26 mouse cellular contexts compared by ENCODE assay signal in the genomic region with DNA sequence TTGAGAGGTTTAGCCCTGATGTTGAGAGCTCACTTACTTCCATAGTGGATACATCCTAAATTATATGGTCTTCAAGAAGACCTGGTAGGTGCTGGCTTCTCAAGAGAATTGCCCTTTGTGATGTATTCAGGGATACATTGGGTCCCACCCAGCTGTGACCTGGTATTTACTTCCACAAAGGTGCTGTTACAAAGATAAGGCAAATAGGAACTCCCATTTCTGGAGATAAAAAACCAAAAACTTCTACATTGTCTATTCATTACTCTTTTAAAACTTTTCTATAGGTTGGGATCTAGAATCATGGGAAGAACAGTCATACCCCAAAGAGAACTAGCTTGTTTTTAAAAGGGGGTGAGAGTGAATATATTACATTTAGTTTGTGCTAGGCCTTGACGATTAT. TPM values are rescaled to one million over a fixed set of nuclear protein-coding genes. Genes with fewer than 3 reads are reported as not detected.
"Had no signal": no experiment of that assay in that cellular context is flagged by ENCODE, and none has a peak within 500 bp of the region (broad histone marks: within the 10 kb centered on the region; RNA-seq: fewer than 3 reads in every experiment).

No protein-coding gene starts in this region.

- H3K4me2 ChIP-seq: liver, embryonic 15.5 days; lung, embryonic 15.5 days; midbrain, embryonic 12.5 days; neural tube, embryonic 13.5 days; neural tube, embryonic 15.5 days; stomach, embryonic 15.5 days had no signal

- H3K27ac ChIP-seq: liver, embryonic 15.5 days; lung, embryonic 15.5 days; midbrain, embryonic 10.5 days; midbrain, embryonic 12.5 days; neural tube, embryonic 13.5 days; neural tube, embryonic 15.5 days; stomach, embryonic 15.5 days; stomach, postnatal 0 days had no signal

- H3K9ac ChIP-seq: liver, embryonic 15.5 days; liver, postnatal 0 days; lung, embryonic 15.5 days; midbrain, embryonic 12.5 days; neural tube, embryonic 13.5 days; neural tube, embryonic 15.5 days; stomach, embryonic 15.5 days had no signal

- H3K4me3 ChIP-seq: liver, embryonic 15.5 days; lung, embryonic 15.5 days; midbrain, embryonic 10.5 days; midbrain, embryonic 12.5 days; myocyte; neural tube, embryonic 13.5 days; neural tube, embryonic 15.5 days; stomach, embryonic 15.5 days had no signal

- H3K36me3 ChIP-seq: liver, embryonic 15.5 days; lung, embryonic 15.5 days; midbrain, embryonic 10.5 days; midbrain, embryonic 12.5 days; neural tube, embryonic 13.5 days; neural tube, embryonic 15.5 days; stomach, embryonic 15.5 days had no signal

- H3K9me3 ChIP-seq: liver, embryonic 15.5 days; lung, embryonic 15.5 days; midbrain, embryonic 10.5 days; midbrain, embryonic 12.5 days; neural tube, embryonic 13.5 days; neural tube, embryonic 15.5 days; stomach, embryonic 15.5 days had no signal

- H3K27me3 ChIP-seq: liver, embryonic 15.5 days; lung, embryonic 15.5 days; midbrain, embryonic 12.5 days; neural tube, embryonic 13.5 days; neural tube, embryonic 15.5 days; stomach, embryonic 15.5 days had no signal

- DNase-seq: lung, adult 2 months; lung, postnatal 14 days; midbrain, embryonic 14.5 days; retina, postnatal 1 day; right cerebral cortex, adult 18-20 months; right cerebral cortex, postnatal 25 days; right cerebral cortex, postnatal 4 days; thymus, adult 2 months; thymus, postnatal 25 days; thymus, postnatal 4 days had no signal

- H3K4me1 ChIP-seq: liver, embryonic 15.5 days; lung, embryonic 15.5 days; midbrain, embryonic 10.5 days; midbrain, embryonic 12.5 days; neural tube, embryonic 13.5 days; neural tube, embryonic 15.5 days; stomach, embryonic 15.5 days had no signal

- ATAC-seq: lung, postnatal 0 days; midbrain, embryonic 16.5 days had no signal

RNA-seq across cellular contexts. Expression of a gene that starts 54.2 kb away (rescaled TPM):
- total RNA-seq: megakaryocyte-erythroid progenitor cell, adult 5-6 weeks had no signal
- polyA plus RNA-seq: lung, adult 2 months; lung, embryonic 15.5 days; lung, postnatal 0 days; midbrain, embryonic 10.5 days; midbrain, embryonic 12.5 days; midbrain, embryonic 14.5 days; midbrain, embryonic 16.5 days; myocyte; neural tube, embryonic 11.5 days; neural tube, embryonic 13.5 days; neural tube, embryonic 15.5 days; small intestine, adult 2 months; stomach, embryonic 15.5 days; stomach, postnatal 0 days; testis, adult 2 months had no signal
